Mouse (Mus musculus) liver, postnatal 0 days (tissue): ENCODE results near the gene Srsf2. TPM values are rescaled to one million over a fixed set of nuclear protein-coding genes. Genes with fewer than 3 reads are reported as not detected.
A peak's percentile ranks its signal among the peaks of the same experiment; 100 is the strongest.
"Not testable (repeated sequence)": the region's sequence is repeated elsewhere in the genome, so short reads cannot be mapped to it uniquely, and the experiment has no call there.

Experiments
- ATAC-seq: fragments of 200-750 bp; cut with Nextera tagmentation; 2 replicates; pipeline ENCODE4 v1.8.0; 2017; ENCODE audit warnings: mild to moderate bottlenecking, moderate library complexity
- DNase-seq: peaks from one replicate; pipeline ENCODE4 v3.0.0-alpha.2; 2016
- H3K27ac ChIP-seq: fragments of 300-500 bp; sonication (generic); 2 replicates; pipeline ENCODE4 v1.5.1; 2014; ENCODE audit warnings: antibody characterized with exemption, moderate library complexity, mild to moderate bottlenecking, low read depth
- H3K27me3 ChIP-seq: fragments of 300-500 bp; sonication (generic); 2 replicates; pipeline ENCODE4 v1.6.1; 2014; ENCODE audit warnings: low read length, control low read depth, mixed read lengths; ENCODE audit not compliant: insufficient read depth
- H3K36me3 ChIP-seq: fragments of 300-500 bp; sonication (generic); replicated peaks from 2 replicates; pipeline ENCODE4 v1.6.1; 2014; ENCODE audit warnings: mild to moderate bottlenecking, control low read depth, low read length, moderate library complexity, mixed read lengths; ENCODE audit not compliant: insufficient read depth
- H3K4me1 ChIP-seq: fragments of 300-500 bp; sonication (generic); 2 replicates; pipeline ENCODE4 v1.6.1; 2014; ENCODE audit warnings: antibody characterized with exemption, mild to moderate bottlenecking, control low read depth; ENCODE audit not compliant: insufficient read depth
- H3K4me2 ChIP-seq: fragments of 300-500 bp; sonication (generic); 2 replicates; pipeline ENCODE4 v1.6.1; 2014; ENCODE audit warnings: low read depth, mild to moderate bottlenecking, low read length, moderate library complexity, mixed read lengths
- H3K4me3 ChIP-seq: fragments of 300-500 bp; sonication (generic); 2 replicates; pipeline ENCODE4 v1.5.1; 2014; ENCODE audit warnings: low read depth, low read length
- H3K9ac ChIP-seq: fragments of 300-500 bp; sonication (generic); replicated peaks from 2 replicates; pipeline ENCODE4 v1.6.1; 2014; ENCODE audit warnings: mild to moderate bottlenecking, moderate library complexity
- H3K9me3 ChIP-seq: fragments of 300-500 bp; sonication (generic); 2 replicates; pipeline ENCODE4 v1.6.1; 2016; ENCODE audit warnings: mild to moderate bottlenecking, control low read depth, low read length, mixed read lengths
- CTCF ChIP-seq: sonication (generic); IDR thresholded peaks from 2 replicates; pipeline ENCODE4 v1.5.1; 2016; ENCODE audit warnings: antibody characterized with exemption, low read depth
- EP300 ChIP-seq: IDR thresholded peaks from 2 replicates; pipeline ENCODE4 v1.6.1; 2016; ENCODE audit warnings: antibody characterized with exemption, low read depth, mild to moderate bottlenecking
- WGBS: fragments of 180-500 bp; shearing (Covaris S2); extraction: QIAGEN DNeasy Blood & Tissue Kit; methylation state at CpG from one replicate; pipeline ENCODE4 v1.1.7; 2014; ENCODE audit not compliant: insufficient replicate concordance; 5-methylcytosine and 5-hydroxymethylcytosine counted together
- polyA plus RNA-seq: library from polyadenylated mRNA; unstranded; fragments of >200 nt; fragmentation: Nextera tagmentation; extraction: Ambion mirVana; gene quantifications from 2 replicates; pipeline ENCODE4 v1.2.1, GENCODE M21; 2015

Srsf2 gene
- polyA plus RNA-seq, 1 experiment from 2014 or later: 302 TPM

GRCm38 (mm10) chr11:116826550-116827504, 26.1 kb downstream of the Srsf2 start:
- no peak overlapping the region for H3K9ac ChIP-seq
- 0 out of 2 replicates have a peak, but pooled peaks cover 4% of the 10 kb centered on the region for H3K27me3 ChIP-seq
- no peaks in the 10 kb centered on the region for H3K9me3 ChIP-seq
- H3K4me3 ChIP-seq: peak overlapping the region; percentile 42
- H3K4me2 ChIP-seq: peak overlapping the region; percentile 74
- H3K27ac ChIP-seq: no peak overlapping the region
- no peaks in the 10 kb centered on the region for H3K36me3 ChIP-seq
- ATAC-seq (no peak), DNase-seq (no peak)
- 60% methylated on average over 17 of the region's 17 CpGs for WGBS
- peaks cover 6% of the 10 kb centered on the region; the same call in 1 of the 2 replicates for H3K4me1 ChIP-seq
- TF ChIP-seq EP300: no peak
- TF ChIP-seq CTCF: no peak

GRCm38 (mm10) chr11:116825230-116825629, 27.7 kb downstream of the Srsf2 start:
- WGBS: 76% methylated on average over 4 of the region's 5 CpGs
- no peaks in the 10 kb centered on the region for H3K9me3 ChIP-seq
- DNase-seq (no peak), ATAC-seq (no peak)
- no peaks in the 10 kb centered on the region for H3K36me3 ChIP-seq
- H3K9ac ChIP-seq: no peak overlapping the region
- no peak for TF ChIP-seq EP300
- no peak for TF ChIP-seq CTCF
- H3K4me2 ChIP-seq: no peak overlapping the region
- 0 out of 2 replicates have a peak, but pooled peaks cover 4% of the 10 kb centered on the region for H3K27me3 ChIP-seq
- no peak overlapping the region for H3K4me3 ChIP-seq
- peaks cover 6% of the 10 kb centered on the region; the same call in 1 of the 2 replicates for H3K4me1 ChIP-seq
- no peak overlapping the region for H3K27ac ChIP-seq

- not testable (repeated sequence) for DNase-seq, H3K4me1 ChIP-seq
- 91% methylated on average over 9 of the region's 10 CpGs for WGBS
These were observed 29.0 kb downstream of the Srsf2 start for GRCm38 (mm10) chr11:116823885-116824284.

GRCm38 (mm10) chr11:116823255-116823654, 29.6 kb downstream of the Srsf2 start:
- Histone ChIP-seq H3K9me3 (no peaks in the 10 kb centered on the region), H3K4me2 (no peak overlapping the region), H3K27ac (no peak overlapping the region), H3K36me3 (no peaks in the 10 kb centered on the region), H3K27me3 (0 out of 2 replicates have a peak, but pooled peaks cover 4% of the 10 kb centered on the region), H3K9ac (no peak overlapping the region), H3K4me3 (no peak overlapping the region), H3K4me1 (peaks cover 3% of the 10 kb centered on the region; the same call in 1 of the 2 replicates)
- ATAC-seq (no peak), DNase-seq (no peak)
- WGBS: 95% methylated on average over 2 of the region's 2 CpGs
- no peak for TF ChIP-seq EP300

More at GRCm38 (mm10) chr11:116823885-116824284, 29.0 kb downstream of the Srsf2 start:
- not testable (repeated sequence) for H3K27me3 ChIP-seq, H3K9me3 ChIP-seq, ATAC-seq, H3K4me2 ChIP-seq, H3K9ac ChIP-seq, H3K4me3 ChIP-seq, H3K36me3 ChIP-seq, H3K27ac ChIP-seq

- ATAC-seq: no peak
- WGBS: 93% methylated on average over 10 of the region's 10 CpGs
- H3K27me3 ChIP-seq: 0 out of 2 replicates have a peak, but pooled peaks cover 4% of the 10 kb centered on the region
- H3K36me3 ChIP-seq: no peaks in the 10 kb centered on the region
- no peaks in the 10 kb centered on the region for H3K9me3 ChIP-seq
- H3K4me3 ChIP-seq: no peak overlapping the region
- no peak overlapping the region for H3K27ac ChIP-seq
- H3K4me2 ChIP-seq: no peak overlapping the region
- no peak for DNase-seq
- no peak overlapping the region for H3K9ac ChIP-seq
- no peaks in the 10 kb centered on the region for H3K4me1 ChIP-seq
- no peak for TF ChIP-seq CTCF
- TF ChIP-seq EP300: no peak
These were observed 30.3 kb downstream of the Srsf2 start for GRCm38 (mm10) chr11:116822626-116823025.

- Histone ChIP-seq H3K36me3 (no peaks in the 10 kb centered on the region), H3K4me3 (no peak overlapping the region), H3K27ac (no peak overlapping the region), H3K27me3 (no peaks in the 10 kb centered on the region), H3K4me1 (no peaks in the 10 kb centered on the region), H3K4me2 (no peak overlapping the region), H3K9me3 (no peaks in the 10 kb centered on the region), H3K9ac (no peak overlapping the region)
- no peak for DNase-seq
- no peak for ATAC-seq
- no peak for TF ChIP-seq CTCF
- 70% methylated on average over 10 of the region's 10 CpGs for WGBS
These were observed 30.7 kb downstream of the Srsf2 start for GRCm38 (mm10) chr11:116822215-116822614.
